Mouse (Mus musculus) G1E (cell line): ENCODE measurements at regions not wholly inside any gene's neighbourhood (a gene's known extent, or its start where the extent isn't known, plus 50 kb on each side); places are given as distances from the start of the nearest gene placed in this dataset.

ENCODE experiments used
- ATAC-seq: 2 replicates; pipeline ENCODE4 v1.8.0; 2016; ENCODE audit warnings: mild to moderate bottlenecking; ENCODE audit not compliant: insufficient number of reproducible peaks, poor library complexity, low FRiP score, severe bottlenecking; ENCODE audit errors: extremely low read depth
- DNase-seq: peaks from one replicate; pipeline ENCODE4 v3.0.0; 2012; ENCODE audit warnings: low spot score
- H3K27me3 ChIP-seq: 2 replicates; pipeline ENCODE4 v1.6.1; 2012; ENCODE audit warnings: mild to moderate bottlenecking, low read length, inconsistent platforms; ENCODE audit not compliant: insufficient read depth
- H3K36me3 ChIP-seq: replicated peaks from 2 replicates; pipeline ENCODE3; 2012; ENCODE audit warnings: mild to moderate bottlenecking, inconsistent platforms
- H3K4me1 ChIP-seq: 2 replicates; pipeline ENCODE4 v1.6.1; 2012; ENCODE audit warnings: low read depth, low read length, inconsistent platforms, mixed read lengths; ENCODE audit not compliant: insufficient read depth
- H3K4me3 ChIP-seq: 2 replicates; pipeline ENCODE4 v1.5.1; 2012; ENCODE audit warnings: low read depth, mild to moderate bottlenecking, inconsistent platforms, low read length, moderate library complexity, mixed read lengths
- H3K9me3 ChIP-seq: replicated peaks from 2 replicates; pipeline ENCODE4 v1.6.1; 2012; ENCODE audit warnings: inconsistent platforms
- CTCF ChIP-seq: IDR thresholded peaks from 2 replicates; pipeline ENCODE4 v1.5.1; 2012; ENCODE audit warnings: low read depth, low read length, inconsistent platforms, mixed read lengths
- GATA1 ChIP-seq: IDR thresholded peaks from 2 replicates; pipeline ENCODE4 v1.6.1; 2012; ENCODE audit warnings: borderline replicate concordance, low read length, inconsistent platforms, mixed read lengths
- GATA2 ChIP-seq: IDR thresholded peaks from 2 replicates; pipeline ENCODE4 v1.6.1; 2012; ENCODE audit warnings: low read depth, low read length, inconsistent platforms, borderline replicate concordance
- POLR2AphosphoS5 ChIP-seq: IDR thresholded peaks from 2 replicates; pipeline ENCODE4 v1.6.1; 2012; ENCODE audit warnings: low read depth, low read length, inconsistent platforms; ENCODE audit not compliant: insufficient replicate concordance
- TAL1 ChIP-seq: conservative IDR thresholded peaks from 2 replicates; pipeline ENCODE4 v1.6.1; 2012; ENCODE audit warnings: low read depth, low read length, inconsistent platforms, mixed read lengths

- H3K9me3 ChIP-seq, result peaks cover 5% of the 10 kb centered on the region; the same call in 1 of the 2 replicates
- no peak for ATAC-seq
- TF ChIP-seq CTCF, result no peak
- no peak for TF ChIP-seq TAL1
- no peak for TF ChIP-seq GATA1
- TF ChIP-seq GATA2, result no peak
- no peak for TF ChIP-seq POLR2AphosphoS5
- DNase-seq, result no peak
- no peaks in the 10 kb centered on the region for H3K27me3 ChIP-seq
- H3K36me3 ChIP-seq, result no peaks in the 10 kb centered on the region
- H3K4me1 ChIP-seq, result no peaks in the 10 kb centered on the region
- no peak overlapping the region for H3K4me3 ChIP-seq
These were observed 177.1 kb downstream of the Mycn start for GRCm38 (mm10) chr12:12764586-12764985.

GRCm38 (mm10) chr12:12756301-12756948 lies 185.3 kb downstream of the Mycn start:
- Histone ChIP-seq H3K27me3 (0 out of 2 replicates have a peak, but pooled peaks cover 3% of the 10 kb centered on the region), H3K36me3 (no peaks in the 10 kb centered on the region), H3K9me3 (peaks cover 5% of the 10 kb centered on the region; the same call in 1 of the 2 replicates), H3K4me1 (no peaks in the 10 kb centered on the region), H3K4me3 (no peak overlapping the region)
- no peak for DNase-seq
- TF ChIP-seq POLR2AphosphoS5 (no peak), TAL1 (no peak), GATA2 (no peak), GATA1 (no peak), CTCF (no peak)
- ATAC-seq, result no peak

GRCm38 (mm10) chr12:12753849-12754248 lies 187.9 kb downstream of the Mycn start:
- DNase-seq (no peak), ATAC-seq (no peak)
- Histone ChIP-seq H3K9me3 (0 out of 2 replicates have a peak, but pooled peaks cover 2% of the 10 kb centered on the region), H3K27me3 (no peaks in the 10 kb centered on the region), H3K4me3 (no peak overlapping the region), H3K36me3 (no peaks in the 10 kb centered on the region), H3K4me1 (no peaks in the 10 kb centered on the region)
- TF ChIP-seq POLR2AphosphoS5, result no peak
- TF ChIP-seq GATA1, result no peak
- no peak for TF ChIP-seq TAL1
- no peak for TF ChIP-seq GATA2

- no peak for ATAC-seq
- Histone ChIP-seq H3K9me3 (peaks cover 6% of the 10 kb centered on the region; the same call in 1 of the 2 replicates), H3K36me3 (no peaks in the 10 kb centered on the region), H3K27me3 (no peaks in the 10 kb centered on the region), H3K4me1 (no peaks in the 10 kb centered on the region), H3K4me3 (no peak overlapping the region)
- DNase-seq, result no peak
- TF ChIP-seq POLR2AphosphoS5 (no peak), CTCF (no peak), TAL1 (no peak)
These were observed 189.9 kb downstream of the Mycn start for GRCm38 (mm10) chr12:12751670-12752426.

- TF ChIP-seq TAL1 (no peak), GATA2 (no peak), GATA1 (no peak), POLR2AphosphoS5 (no peak), CTCF (no peak)
These were observed 192.0 kb downstream of the Mycn start for GRCm38 (mm10) chr12:12749690-12750089.

GRCm38 (mm10) chr12:12746852-12747454 lies 194.8 kb downstream of the Mycn start:
- no peaks in the 10 kb centered on the region for H3K27me3 ChIP-seq
- H3K4me1 ChIP-seq, result no peaks in the 10 kb centered on the region
- no peak for DNase-seq
- H3K9me3 ChIP-seq, result peaks cover 6% of the 10 kb centered on the region; the same call in 1 of the 2 replicates
- no peak for ATAC-seq
- no peak overlapping the region for H3K4me3 ChIP-seq
- TF ChIP-seq GATA1, result no peak
- TF ChIP-seq GATA2, result no peak
- TF ChIP-seq TAL1, result no peak
- no peak for TF ChIP-seq CTCF
- TF ChIP-seq POLR2AphosphoS5, result no peak
- no peaks in the 10 kb centered on the region for H3K36me3 ChIP-seq

More at GRCm38 (mm10) chr12:12749690-12750089, 192.0 kb downstream of the Mycn start:
- Histone ChIP-seq H3K36me3 (no peaks in the 10 kb centered on the region), H3K4me1 (no peaks in the 10 kb centered on the region), H3K9me3 (peaks cover 6% of the 10 kb centered on the region; the same call in 1 of the 2 replicates), H3K4me3 (no peak overlapping the region), H3K27me3 (no peaks in the 10 kb centered on the region)
- DNase-seq (no peak), ATAC-seq (no peak)
